ENCODE assay signal across 11 mouse cellular contexts in the genomic region with DNA sequence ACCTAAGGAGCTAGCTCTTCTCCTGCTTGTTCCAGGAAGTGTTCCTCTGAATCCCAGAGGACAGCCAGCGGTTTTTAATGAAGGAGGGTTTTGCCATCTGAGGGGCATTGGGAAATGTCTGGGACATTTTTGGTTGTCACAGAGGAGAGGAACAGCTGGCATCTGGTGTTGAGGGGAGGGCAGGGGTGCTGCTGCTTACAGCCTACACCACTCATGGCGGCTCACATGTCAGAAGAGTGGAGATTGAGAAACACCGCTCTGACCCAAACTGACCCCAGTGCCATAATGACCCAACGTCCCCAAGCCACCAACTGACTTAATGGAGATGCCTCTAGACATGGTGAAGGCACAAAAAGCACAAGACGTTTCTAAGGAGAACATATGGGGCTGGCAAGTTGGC.
"Had no signal": no experiment of that assay in that cellular context is flagged by ENCODE, and none has a peak within 500 bp of the region (broad histone marks: within the 10 kb centered on the region; RNA-seq: fewer than 3 reads in every experiment).

No protein-coding gene starts in this region.

- H3K9ac ChIP-seq: limb, embryonic 13.5 days; liver, embryonic 12.5 days; midbrain, embryonic 12.5 days had no signal

- H3K4me3 ChIP-seq: limb, embryonic 13.5 days; liver, embryonic 12.5 days; midbrain, embryonic 12.5 days had no signal

- H3K4me2 ChIP-seq: limb, embryonic 13.5 days; liver, embryonic 12.5 days; midbrain, embryonic 12.5 days had no signal

- H3K27me3 ChIP-seq: limb, embryonic 13.5 days; liver, embryonic 12.5 days; midbrain, embryonic 12.5 days had no signal

- H3K27ac ChIP-seq: kidney, postnatal 0 days; limb, embryonic 13.5 days; liver, embryonic 12.5 days; midbrain, embryonic 12.5 days had no signal

- H3K36me3 ChIP-seq: limb, embryonic 13.5 days; liver, embryonic 12.5 days; midbrain, embryonic 12.5 days had no signal

- H3K4me1 ChIP-seq: midbrain, embryonic 12.5 days had no signal

- DNase-seq: kidney, adult 8-10 months; kidney, postnatal 36 days; left cerebral cortex, postnatal 4 days; right cerebral cortex, postnatal 14 days; thymus, postnatal 36 days had no signal

- ATAC-seq: intestine, postnatal 0 days; liver, embryonic 12.5 days; midbrain, embryonic 16.5 days had no signal

- H3K9me3 ChIP-seq: limb, embryonic 13.5 days; liver, embryonic 12.5 days; midbrain, embryonic 12.5 days had no signal
